Mouse (Mus musculus) embryonic fibroblast, embryonic 13.5 days (primary cell): ENCODE data around the gene Mtmr14. TPM values are rescaled to one million over a fixed set of nuclear protein-coding genes. Genes with fewer than 3 reads are reported as not detected.

Experiments used
- H3K27ac ChIP-seq: 2 replicates; pipeline ENCODE4 v1.5.1; 2012; ENCODE audit warnings: low read length, control low read depth, inconsistent platforms; ENCODE audit not compliant: insufficient read depth
- H3K4me1 ChIP-seq: 2 replicates; pipeline ENCODE4 v1.6.1; 2011; ENCODE audit warnings: low read length; ENCODE audit not compliant: control insufficient read depth, insufficient read depth
- H3K4me3 ChIP-seq: 2 replicates; pipeline ENCODE4 v1.5.1; 2011; ENCODE audit warnings: mild to moderate bottlenecking, control low read depth, low read length; ENCODE audit not compliant: insufficient read depth
- CTCF ChIP-seq: IDR thresholded peaks from 2 replicates; pipeline ENCODE4 v1.5.1; 2011; ENCODE audit warnings: mild to moderate bottlenecking, control low read depth, low read length, moderate library complexity, borderline replicate concordance; ENCODE audit not compliant: insufficient read depth
- POLR2A ChIP-seq: IDR thresholded peaks from 2 replicates; pipeline ENCODE4 v1.6.1; 2011; ENCODE audit warnings: low read depth, mild to moderate bottlenecking, control low read depth, low read length, moderate library complexity
- polyA plus RNA-seq: library from polyadenylated mRNA; stranded (reverse); fragments of >200 nt; gene quantifications from 2 replicates; pipeline ENCODE4 v1.2.4, GENCODE M21; 2011; ENCODE audit warnings: low read depth; ENCODE audit not compliant: missing spikeins, insufficient read length

The Mtmr14 gene
- polyA plus RNA-seq, 1 experiment: 19.7 TPM

DNA sequence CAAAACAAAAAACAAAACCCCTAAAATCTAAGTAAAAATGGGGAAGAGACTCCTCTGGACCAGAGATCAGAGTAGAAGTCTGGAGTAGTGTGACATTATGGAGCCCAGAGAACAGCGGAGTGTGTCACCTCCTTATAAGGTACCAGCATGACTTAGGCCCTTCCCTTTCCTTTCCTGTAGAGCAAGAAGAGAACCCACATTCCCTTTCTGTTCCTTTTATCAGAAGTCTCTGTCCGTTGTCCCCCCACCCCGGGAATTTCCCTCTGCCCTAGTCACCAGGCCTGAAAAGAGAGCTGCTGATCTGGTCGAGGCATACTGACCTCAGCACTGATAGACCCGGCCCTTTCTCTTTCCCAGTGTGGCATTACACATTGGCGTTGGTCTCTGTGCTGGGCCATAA, 799 bp downstream of the Mtmr14 start:
- Histone ChIP-seq H3K4me1 (peaks cover 3% of the 10 kb centered on the region; the same call in 1 of the 2 replicates), H3K4me3 (peak overlapping the region; percentile 93), H3K27ac (no peak overlapping the region)
- TF ChIP-seq POLR2A: no peak
- TF ChIP-seq CTCF: no peak

DNA sequence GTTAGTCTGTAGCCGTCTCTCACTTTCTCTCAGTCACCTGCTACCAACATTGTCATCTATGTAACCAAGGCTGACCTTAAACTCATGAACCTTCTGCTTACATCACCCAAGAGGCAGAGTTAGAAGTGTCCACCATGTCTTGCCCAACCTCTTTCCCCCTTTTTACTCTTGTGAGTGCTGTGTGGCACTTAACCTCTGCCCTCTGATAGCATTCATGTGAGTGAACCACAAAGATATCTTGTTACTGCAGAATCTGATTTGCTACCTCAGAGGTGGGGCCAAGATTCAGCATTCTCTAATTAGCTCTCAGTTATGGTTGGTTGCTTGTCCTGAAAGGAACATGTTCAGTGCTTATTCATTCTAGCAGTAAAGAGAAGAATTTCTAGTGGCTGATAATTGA, 5.1 kb downstream of the Mtmr14 start:
- no peak overlapping the region for H3K4me3 ChIP-seq
- H3K27ac ChIP-seq: no peak overlapping the region
- TF ChIP-seq CTCF (no peak), POLR2A (no peak)
- peaks cover 3% of the 10 kb centered on the region; the same call in 1 of the 2 replicates for H3K4me1 ChIP-seq

GRCm38 (mm10) chr6:113245585-113245984, 7.9 kb downstream of the Mtmr14 start:
- Histone ChIP-seq H3K4me3 (no peak overlapping the region), H3K4me1 (no peaks in the 10 kb centered on the region), H3K27ac (no peak overlapping the region)
- TF ChIP-seq CTCF (no peak), POLR2A (no peak)

DNA sequence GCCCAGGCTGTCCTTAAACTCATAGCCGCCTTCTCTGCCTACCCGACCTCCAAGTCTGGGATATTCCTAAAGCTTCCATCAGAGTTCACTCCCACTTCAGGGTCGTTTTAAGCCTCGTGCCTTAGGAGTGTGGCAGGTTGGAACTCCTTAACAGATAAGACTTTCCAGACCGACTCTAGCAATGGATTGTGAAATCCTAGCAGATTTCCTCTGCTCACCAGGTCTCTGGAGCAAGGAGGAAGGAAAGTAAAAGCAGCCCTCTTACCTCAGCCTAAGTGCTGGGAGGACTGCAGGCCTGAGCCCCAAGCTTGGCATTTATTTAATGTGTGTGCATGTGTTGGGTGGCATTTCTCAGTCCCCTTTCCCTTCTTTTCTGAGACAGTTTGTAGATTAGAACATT, 13.1 kb downstream of the Mtmr14 start:
- Histone ChIP-seq H3K27ac (no peak overlapping the region), H3K4me3 (no peak overlapping the region), H3K4me1 (no peaks in the 10 kb centered on the region)
- TF ChIP-seq CTCF (no peak), POLR2A (no peak)

DNA sequence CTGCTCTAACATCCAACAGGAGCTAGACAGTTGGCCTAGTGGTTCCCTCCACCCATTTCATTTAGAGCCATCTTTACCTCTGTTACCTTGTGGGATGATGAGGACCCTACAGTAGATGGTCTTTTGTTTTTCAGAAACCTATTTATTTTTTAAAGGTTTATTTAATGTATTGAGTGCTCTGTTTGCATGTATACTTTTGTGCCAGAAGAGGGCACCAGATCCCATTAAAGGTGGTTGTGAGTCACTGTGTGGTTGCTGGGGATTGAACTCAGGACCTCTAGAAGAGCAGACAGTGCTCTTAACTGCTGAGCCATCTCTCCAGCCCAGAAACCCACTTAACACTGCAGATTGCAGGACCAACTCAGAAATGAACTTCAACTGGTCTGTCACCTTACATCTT, 14.3 kb downstream of the Mtmr14 start:
- Histone ChIP-seq H3K27ac (no peak overlapping the region), H3K4me3 (no peak overlapping the region), H3K4me1 (no peaks in the 10 kb centered on the region)
- TF ChIP-seq POLR2A (no peak), CTCF (no peak)

DNA sequence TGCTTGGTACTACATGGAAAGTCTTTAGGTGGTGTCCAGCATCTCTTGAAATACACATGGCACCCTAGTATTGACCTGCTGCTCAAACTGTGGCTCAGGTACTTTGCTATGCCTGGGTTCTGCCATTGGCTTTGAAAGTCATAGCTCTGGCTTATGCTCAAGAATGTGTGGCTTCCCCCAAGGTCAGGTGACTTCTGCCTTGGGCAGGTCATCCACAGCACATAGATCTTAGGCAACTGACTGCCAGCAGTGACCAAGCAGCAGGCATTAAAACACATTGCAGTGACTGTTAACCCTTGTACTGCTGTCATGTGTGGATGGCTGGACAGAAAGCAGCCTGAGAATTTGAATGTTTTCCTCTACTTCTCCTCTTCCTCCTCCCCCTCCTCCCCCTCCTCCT, 17.3 kb downstream of the Mtmr14 start:
- H3K4me1 ChIP-seq: no peaks in the 10 kb centered on the region
- H3K27ac ChIP-seq: no peak overlapping the region
- no peak overlapping the region for H3K4me3 ChIP-seq
- TF ChIP-seq POLR2A: no peak
- TF ChIP-seq CTCF: no peak

DNA sequence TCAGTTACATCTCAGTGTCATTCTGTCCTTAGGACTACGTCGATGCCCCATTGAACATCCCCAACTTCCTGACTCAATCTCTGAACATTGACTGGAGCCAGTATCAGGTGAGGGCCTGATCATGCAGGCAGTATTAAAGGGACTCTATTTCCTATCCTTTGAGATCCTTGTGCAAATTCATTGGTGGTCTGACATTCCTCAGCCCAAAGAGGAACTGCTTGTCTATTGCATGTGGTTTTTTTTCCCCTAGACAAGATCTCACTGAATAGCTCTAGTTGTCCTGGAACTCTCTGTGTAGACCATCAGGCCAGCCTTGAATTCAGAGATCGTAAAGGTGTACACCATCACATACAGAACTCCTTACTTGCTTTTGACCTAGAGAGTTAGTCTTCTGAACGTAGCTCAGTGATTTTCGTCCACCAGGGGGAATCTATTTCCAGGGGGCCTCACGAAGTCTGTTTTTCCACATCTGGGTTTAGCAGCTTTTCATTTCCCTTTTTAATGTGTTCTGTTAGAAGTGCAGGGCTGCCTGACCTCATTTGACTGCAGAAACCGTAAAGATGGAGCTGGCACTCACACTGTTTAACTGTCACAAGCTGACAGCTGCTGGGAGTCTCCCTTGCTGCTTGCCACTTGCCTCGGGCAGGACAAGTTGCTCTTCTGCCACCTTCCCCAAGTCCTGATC, 23.7 kb downstream of the Mtmr14 start:
- H3K27ac ChIP-seq: no peak overlapping the region
- no peak overlapping the region for H3K4me3 ChIP-seq
- no peaks in the 10 kb centered on the region for H3K4me1 ChIP-seq
- TF ChIP-seq CTCF (no peak), POLR2A (no peak)

GRCm38 (mm10) chr6:113263531-113263930, 25.9 kb downstream of the Mtmr14 start:
- no peak for TF ChIP-seq CTCF
- no peak for TF ChIP-seq POLR2A
- no peaks in the 10 kb centered on the region for H3K4me1 ChIP-seq
- H3K27ac ChIP-seq: no peak overlapping the region
- no peak overlapping the region for H3K4me3 ChIP-seq

DNA sequence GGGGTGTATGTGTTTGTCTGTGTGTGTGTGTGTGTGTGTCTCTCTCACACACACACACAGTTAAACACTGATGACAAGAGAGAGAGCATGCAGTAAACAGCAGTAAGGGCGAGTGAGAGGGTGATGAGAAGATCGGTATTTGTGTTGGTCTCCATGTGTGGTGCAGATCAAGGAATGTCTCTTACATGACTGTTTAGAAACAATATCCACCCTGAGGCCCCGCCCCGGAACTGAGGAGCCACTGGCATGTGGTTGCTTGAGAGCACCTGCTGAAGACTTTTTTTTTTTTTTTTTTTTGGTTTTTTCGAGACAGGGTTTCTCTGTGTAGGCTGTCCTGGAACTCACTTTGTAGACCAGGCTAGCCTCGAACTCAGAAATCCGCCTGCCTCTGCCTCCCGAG, 26.8 kb downstream of the Mtmr14 start:
- Histone ChIP-seq H3K4me3 (no peak overlapping the region), H3K4me1 (no peaks in the 10 kb centered on the region), H3K27ac (no peak overlapping the region)
- no peak for TF ChIP-seq CTCF
- no peak for TF ChIP-seq POLR2A

- Histone ChIP-seq H3K4me1 (no peaks in the 10 kb centered on the region), H3K4me3 (no peak overlapping the region), H3K27ac (no peak overlapping the region)
- TF ChIP-seq CTCF (no peak), POLR2A (no peak)
Measured at GRCm38 (mm10) chr6:113266996-113267655, 29.5 kb downstream of the Mtmr14 start.
